Mouse (Mus musculus) lung, postnatal 10 days (tissue): ENCODE results near the gene Polr2j.
A peak's percentile ranks its signal among the peaks of the same experiment; 100 is the strongest.

Experiments
- DNase-seq: peaks from one replicate; pipeline ENCODE4 v3.0.0; 2021

Polr2j gene

GRCm38 (mm10) chr5:136169626-136170511, 53.4 kb downstream of the Polr2j start:
- DNase-seq: peak; percentile 55

DNA sequence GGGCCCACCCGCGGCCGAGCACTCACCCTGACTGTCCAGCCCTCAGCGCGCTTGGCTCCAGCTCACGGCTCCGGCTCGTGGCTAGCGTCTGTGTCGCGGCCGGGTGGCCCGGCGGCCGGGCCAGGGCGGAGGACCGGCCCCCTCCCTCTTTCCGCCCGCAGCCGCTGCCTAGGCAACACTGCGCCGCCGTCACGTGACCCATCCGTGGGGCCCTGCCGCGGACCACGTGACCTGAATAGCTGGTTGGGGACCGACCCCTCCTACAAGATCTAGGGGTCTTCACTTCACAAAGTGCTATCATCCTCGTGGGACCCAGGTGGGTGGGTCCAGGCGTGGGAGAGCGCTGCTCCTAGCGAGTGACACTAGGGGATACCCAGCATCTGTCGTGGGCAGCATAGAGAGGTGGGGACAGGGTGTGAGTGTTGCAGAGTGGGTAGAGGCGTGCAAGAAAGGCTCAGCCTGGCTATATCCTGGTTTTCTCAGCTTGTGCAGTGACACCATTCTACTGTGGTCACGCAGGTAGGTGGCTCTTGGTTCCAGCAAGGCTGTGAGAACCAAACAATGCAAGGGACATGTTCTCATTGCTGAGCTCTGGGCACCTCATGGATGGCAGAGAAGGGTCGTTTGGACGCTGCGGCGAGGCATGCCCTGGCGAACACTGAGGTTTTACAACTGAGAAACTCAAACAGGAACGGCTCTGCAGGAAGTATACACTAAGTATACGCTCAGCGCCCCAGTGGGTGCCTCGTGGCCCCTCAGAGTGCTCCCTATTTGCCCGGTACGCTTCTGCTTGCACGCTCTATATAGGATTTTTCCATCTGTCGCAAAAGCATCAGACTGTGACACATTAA, 54.3 kb downstream of the Polr2j start, which contains the start of gene Orai2:
Gene Orai2, minus strand, starts transcription at position 202 of the 851 bp plus-strand sequence.
- DNase-seq: peak; percentile 90

DNA sequence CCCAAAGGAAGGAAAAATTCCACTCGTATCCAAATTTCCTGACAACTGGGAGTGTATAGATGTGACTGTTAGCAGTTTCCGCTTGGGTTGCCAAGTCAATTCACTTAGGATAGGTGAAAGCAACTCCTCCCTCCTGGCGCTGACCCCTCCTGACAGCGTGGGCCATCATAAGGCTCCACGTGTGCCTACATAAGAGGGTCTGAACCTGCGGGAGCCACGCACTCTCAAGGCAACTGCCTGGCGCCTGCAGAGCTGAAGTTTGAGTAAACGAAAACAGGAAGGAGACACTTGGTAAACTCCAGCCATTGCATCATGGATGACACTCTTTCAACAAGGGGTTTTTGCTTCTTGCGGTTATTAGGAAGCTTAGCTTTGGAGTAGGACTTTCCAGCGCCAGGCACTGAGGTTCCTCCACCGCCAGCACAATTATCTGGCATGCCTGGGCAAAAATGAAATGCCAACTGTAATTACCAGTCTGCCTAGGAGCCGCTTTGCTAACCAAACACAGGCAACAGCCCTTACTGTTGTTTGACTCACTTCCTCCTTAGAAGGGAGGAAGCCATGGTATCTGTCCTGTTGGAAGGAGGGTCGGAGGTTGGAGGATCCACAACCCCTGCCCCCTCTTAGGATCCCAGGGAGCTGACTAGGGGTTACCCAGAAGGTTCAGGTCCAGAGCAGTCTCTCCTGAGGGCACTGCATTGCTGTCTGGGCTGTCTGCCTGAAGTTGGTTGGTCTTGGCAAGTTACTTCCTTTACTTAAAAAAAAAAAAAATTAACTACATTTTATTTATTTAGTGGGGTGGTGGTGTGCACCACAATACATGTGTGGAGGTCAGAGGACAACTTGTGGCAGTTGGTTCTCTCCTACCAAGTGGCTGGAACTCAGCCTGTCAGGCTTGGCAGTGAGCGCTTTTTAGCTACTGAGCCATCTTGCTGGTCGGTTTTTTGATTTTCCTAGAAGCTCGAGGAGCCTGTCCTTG, 55.2 kb downstream of the Polr2j start:
- peak; percentile 30 for DNase-seq
